Mouse (Mus musculus) kidney, postnatal 0 days (tissue): ENCODE results near the gene Kifc1. TPM values are rescaled to one million over a fixed set of nuclear protein-coding genes. Genes with fewer than 3 reads are reported as not detected.

Source experiments
- ATAC-seq: fragments of 200-750 bp; cut with Nextera tagmentation; replicated peaks from 2 replicates; pipeline ENCODE4 v1.8.0; 2017; ENCODE audit warnings: low read depth, moderate number of reproducible peaks, moderate TSS enrichment, moderate library complexity; ENCODE audit not compliant: low FRiP score
- DNase-seq: peaks from one replicate; pipeline ENCODE4 v3.0.0-alpha.2; 2016; ENCODE audit warnings: low spot score
- H3K27ac ChIP-seq: fragments of 300-500 bp; sonication (generic); 2 replicates; pipeline ENCODE4 v1.5.1; 2014; ENCODE audit warnings: mild to moderate bottlenecking
- H3K27me3 ChIP-seq: fragments of 300-500 bp; sonication (generic); 2 replicates; pipeline ENCODE4 v1.6.1; 2014; ENCODE audit warnings: low read length, mixed read lengths; ENCODE audit not compliant: insufficient read depth
- H3K36me3 ChIP-seq: fragments of 300-500 bp; sonication (generic); 2 replicates; pipeline ENCODE4 v1.6.1; 2014; ENCODE audit warnings: low read length, mixed read lengths; ENCODE audit not compliant: insufficient read depth
- H3K4me1 ChIP-seq: fragments of 300-500 bp; sonication (generic); replicated peaks from 2 replicates; pipeline ENCODE4 v1.6.1; 2014; ENCODE audit warnings: antibody characterized with exemption, low read length, mixed read lengths; ENCODE audit not compliant: insufficient read depth
- H3K4me2 ChIP-seq: fragments of 300-500 bp; sonication (generic); 2 replicates; pipeline ENCODE4 v1.6.1; 2014; ENCODE audit warnings: mild to moderate bottlenecking, low read length, moderate library complexity, mixed read lengths
- H3K4me3 ChIP-seq: fragments of 300-500 bp; sonication (generic); replicated peaks from 2 replicates; pipeline ENCODE4 v1.5.1; 2014; ENCODE audit warnings: low read depth, low read length
- H3K9ac ChIP-seq: fragments of 300-500 bp; sonication (generic); 2 replicates; pipeline ENCODE4 v1.6.1; 2014; ENCODE audit warnings: low read depth, low read length
- H3K9me3 ChIP-seq: fragments of 300-500 bp; sonication (generic); replicated peaks from 2 replicates; pipeline ENCODE4 v1.6.1; 2016; ENCODE audit warnings: low read length, inconsistent platforms, mixed read lengths
- CTCF ChIP-seq: IDR thresholded peaks from 2 replicates; pipeline ENCODE4 v1.5.1; 2016; ENCODE audit warnings: antibody characterized with exemption, low read depth, mild to moderate bottlenecking, moderate library complexity
- WGBS: fragments of 180-500 bp; shearing (Covaris S2); extraction: QIAGEN DNeasy Blood & Tissue Kit; methylation state at CpG from one replicate; pipeline ENCODE4 v1.1.7; 2014; 5-methylcytosine and 5-hydroxymethylcytosine counted together
- polyA plus RNA-seq: library from polyadenylated mRNA; unstranded; fragments of >200 nt; fragmentation: Nextera tagmentation; extraction: Ambion mirVana; gene quantifications from 2 replicates; pipeline ENCODE4 v1.2.1, GENCODE M21; 2015

The Kifc1 gene
- polyA plus RNA-seq, 1 experiment from 2014 or later, result 3.4 TPM

GRCm38 (mm10) chr17:33919351-33920281 is 29.2 kb upstream of the Kifc1 start:
- WGBS, result under 1% methylated on average over 51 of the region's 52 CpGs
- DNase-seq (peak; percentile 74), ATAC-seq (0 out of 2 replicates have a peak, but pooled peaks have one; percentile 14)
- peak; percentile 46 for TF ChIP-seq CTCF
- Histone ChIP-seq H3K9me3 (no peaks in the 10 kb centered on the region), H3K27ac (peak overlapping the region; percentile 90), H3K4me3 (peak overlapping the region; percentile 72), H3K4me2 (peak overlapping the region; percentile 95), H3K9ac (peak overlapping the region; percentile 71), H3K4me1 (peaks cover 6% of the 10 kb centered on the region), H3K36me3 (no peaks in the 10 kb centered on the region), H3K27me3 (no peaks in the 10 kb centered on the region)

GRCm38 (mm10) chr17:33918293-33919203 is 28.1 kb upstream of the Kifc1 start:
- peaks cover 9% of the 10 kb centered on the region for H3K36me3 ChIP-seq
- H3K4me3 ChIP-seq, result peak overlapping the region; percentile 72; the same call in 1 of the 2 replicates
- DNase-seq (no peak), ATAC-seq (no peak)
- H3K4me2 ChIP-seq, result peak overlapping the region; percentile 95
- H3K4me1 ChIP-seq, result peaks cover 6% of the 10 kb centered on the region
- H3K27me3 ChIP-seq, result no peaks in the 10 kb centered on the region
- H3K9ac ChIP-seq, result no peak overlapping the region
- WGBS, result 65% methylated on average over 37 of the region's 37 CpGs
- no peak for TF ChIP-seq CTCF
- H3K9me3 ChIP-seq, result no peaks in the 10 kb centered on the region
- H3K27ac ChIP-seq, result peak overlapping the region; percentile 90; the same call in 1 of the 2 replicates

GRCm38 (mm10) chr17:33917656-33918292 is 27.3 kb upstream of the Kifc1 start:
- H3K9ac ChIP-seq, result no peak overlapping the region
- H3K4me1 ChIP-seq, result peaks cover 6% of the 10 kb centered on the region
- no peaks in the 10 kb centered on the region for H3K27me3 ChIP-seq
- H3K9me3 ChIP-seq, result no peaks in the 10 kb centered on the region
- no peak overlapping the region for H3K4me2 ChIP-seq
- no peak overlapping the region for H3K4me3 ChIP-seq
- no peak for TF ChIP-seq CTCF
- WGBS, result 82% methylated on average over 18 of the region's 18 CpGs
- peaks cover 15% of the 10 kb centered on the region for H3K36me3 ChIP-seq
- no peak overlapping the region for H3K27ac ChIP-seq
- no peak for ATAC-seq
- no peak for DNase-seq

- ATAC-seq, result no peak
- Histone ChIP-seq H3K36me3 (peaks cover 20% of the 10 kb centered on the region), H3K27ac (no peak overlapping the region), H3K9me3 (no peaks in the 10 kb centered on the region), H3K4me3 (peak overlapping the region; percentile 63), H3K27me3 (no peaks in the 10 kb centered on the region), H3K4me2 (peak overlapping the region; percentile 70), H3K9ac (peak overlapping the region; percentile 69), H3K4me1 (peaks cover 6% of the 10 kb centered on the region)
- DNase-seq, result no peak
- WGBS, result 68% methylated on average over 31 of the region's 31 CpGs
- TF ChIP-seq CTCF, result no peak
Measured at GRCm38 (mm10) chr17:33916847-33917655, 26.6 kb upstream of the Kifc1 start.

- WGBS, result under 1% methylated on average over 13 of the region's 20 CpGs
- Histone ChIP-seq H3K9ac (peak overlapping the region; percentile 69), H3K9me3 (no peaks in the 10 kb centered on the region), H3K36me3 (peaks cover 27% of the 10 kb centered on the region), H3K4me2 (peak overlapping the region; percentile 70), H3K4me1 (peaks cover 12% of the 10 kb centered on the region), H3K27ac (peak overlapping the region; percentile 82), H3K4me3 (peak overlapping the region; percentile 63), H3K27me3 (no peaks in the 10 kb centered on the region)
- ATAC-seq (no peak), DNase-seq (peak; percentile 70)
- no peak for TF ChIP-seq CTCF
Measured at GRCm38 (mm10) chr17:33916294-33916693, 25.8 kb upstream of the Kifc1 start.
